Mouse (Mus musculus): Measurements from ENCODE around the gene Sort1.

Gene Sort1

DNA sequence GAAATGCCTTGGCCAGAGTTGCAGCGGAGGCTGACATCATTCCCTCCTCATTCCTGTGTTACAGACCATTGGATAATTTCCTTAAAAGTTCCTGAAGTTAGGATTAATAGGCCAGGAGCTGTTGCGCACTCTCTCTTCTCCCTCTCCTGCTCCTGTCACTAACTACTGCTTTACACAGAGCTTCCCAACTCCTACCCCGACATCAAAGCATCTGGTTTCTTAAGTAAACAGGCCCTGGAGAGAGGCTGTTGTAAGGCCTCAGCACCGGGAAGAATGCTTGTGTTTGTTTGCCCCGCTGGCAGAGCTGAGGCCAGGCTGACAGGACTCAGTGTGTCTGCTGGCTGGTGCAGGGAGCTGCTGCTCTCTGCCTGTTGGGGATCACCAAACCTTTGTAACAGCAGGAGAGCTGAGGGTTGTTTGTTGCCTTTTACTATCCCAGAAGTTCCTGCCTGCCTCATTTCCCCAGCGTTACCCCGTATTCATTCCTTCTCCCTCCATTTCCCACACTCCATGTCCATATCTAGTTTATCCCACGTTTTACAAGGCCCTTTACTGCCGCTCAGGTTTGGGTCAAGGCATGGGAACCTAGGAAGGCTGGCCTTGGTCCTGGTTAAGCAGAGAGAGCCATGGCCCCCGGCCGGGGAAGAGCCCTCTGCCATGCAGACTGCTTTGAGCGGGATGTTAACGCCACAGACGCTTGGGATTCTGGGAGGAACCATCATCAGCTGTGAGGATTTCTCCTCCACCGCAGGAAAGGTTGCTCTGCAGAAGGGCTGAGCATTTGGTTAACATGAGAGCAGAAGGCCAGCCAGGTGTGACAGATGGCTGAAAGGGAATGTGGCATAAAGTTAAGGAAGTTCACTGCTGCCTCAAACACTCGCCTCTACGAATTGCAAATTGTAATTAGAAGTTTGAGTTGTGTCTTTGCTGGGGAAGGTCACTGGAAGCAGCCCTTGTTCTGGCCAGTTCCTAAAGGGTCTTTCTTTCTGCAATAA lies 4.2 kb downstream of the Sort1 start:
- DNase-seq (ENCODE audit: low read depth, low spot score) = no peak
- Histone ChIP-seq H3K27me3 (ENCODE audit: control insufficient read depth, insufficient read depth, low read length, poor library complexity, severe bottlenecking) (no peaks in the 10 kb centered on the region; the same call in 1 of the 2 replicates), H3K36me3 (ENCODE audit: control insufficient read depth, insufficient read depth, low read length, poor library complexity, severe bottlenecking) (no peaks in the 10 kb centered on the region)

DNA sequence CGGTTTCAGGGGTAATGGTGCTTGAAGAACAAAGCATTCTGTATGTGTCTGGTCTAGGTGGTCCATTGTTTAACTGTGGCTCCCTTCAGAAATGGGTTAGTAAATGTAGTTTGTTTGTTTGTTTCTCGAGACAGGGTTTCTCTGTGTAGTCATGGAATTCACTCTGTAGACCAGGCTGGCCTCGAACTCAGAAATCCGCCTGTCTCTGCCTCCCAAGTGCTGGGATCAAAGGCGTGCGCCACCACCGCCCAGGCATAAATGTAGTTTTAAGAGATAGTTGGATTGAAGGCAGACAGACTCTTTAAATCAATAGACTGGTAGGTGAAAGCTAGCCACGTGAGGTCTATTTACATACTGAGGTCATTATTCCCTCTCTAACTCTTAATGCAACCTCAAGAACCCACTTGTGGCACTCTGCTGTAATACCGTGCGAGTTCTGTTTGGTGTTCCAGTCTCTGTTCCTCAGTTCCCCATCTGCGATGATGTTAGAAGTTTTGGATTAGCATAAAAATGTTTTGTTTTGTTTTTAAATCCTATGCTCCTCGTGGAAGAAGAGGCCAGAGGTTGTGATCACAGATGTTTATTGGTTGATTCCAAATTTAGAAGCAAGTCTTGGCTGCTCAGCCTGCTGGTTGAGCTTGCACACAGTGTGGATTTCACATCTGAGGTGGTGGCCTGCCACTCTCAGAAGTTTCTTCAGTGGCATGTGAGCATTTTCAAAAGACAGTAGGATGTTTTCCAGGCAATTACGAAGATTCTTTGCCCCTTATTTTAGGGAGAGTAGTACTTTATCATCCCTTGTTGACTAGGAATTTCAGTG lies 5.6 kb downstream of the Sort1 start:
- no peak for DNase-seq (ENCODE audit: low read depth, low spot score)
- Histone ChIP-seq H3K36me3 (ENCODE audit: control insufficient read depth, insufficient read depth, low read length, poor library complexity, severe bottlenecking) (no peaks in the 10 kb centered on the region), H3K27me3 (ENCODE audit: control insufficient read depth, insufficient read depth, low read length, poor library complexity, severe bottlenecking) (no peaks in the 10 kb centered on the region; the same call in 1 of the 2 replicates)

DNA sequence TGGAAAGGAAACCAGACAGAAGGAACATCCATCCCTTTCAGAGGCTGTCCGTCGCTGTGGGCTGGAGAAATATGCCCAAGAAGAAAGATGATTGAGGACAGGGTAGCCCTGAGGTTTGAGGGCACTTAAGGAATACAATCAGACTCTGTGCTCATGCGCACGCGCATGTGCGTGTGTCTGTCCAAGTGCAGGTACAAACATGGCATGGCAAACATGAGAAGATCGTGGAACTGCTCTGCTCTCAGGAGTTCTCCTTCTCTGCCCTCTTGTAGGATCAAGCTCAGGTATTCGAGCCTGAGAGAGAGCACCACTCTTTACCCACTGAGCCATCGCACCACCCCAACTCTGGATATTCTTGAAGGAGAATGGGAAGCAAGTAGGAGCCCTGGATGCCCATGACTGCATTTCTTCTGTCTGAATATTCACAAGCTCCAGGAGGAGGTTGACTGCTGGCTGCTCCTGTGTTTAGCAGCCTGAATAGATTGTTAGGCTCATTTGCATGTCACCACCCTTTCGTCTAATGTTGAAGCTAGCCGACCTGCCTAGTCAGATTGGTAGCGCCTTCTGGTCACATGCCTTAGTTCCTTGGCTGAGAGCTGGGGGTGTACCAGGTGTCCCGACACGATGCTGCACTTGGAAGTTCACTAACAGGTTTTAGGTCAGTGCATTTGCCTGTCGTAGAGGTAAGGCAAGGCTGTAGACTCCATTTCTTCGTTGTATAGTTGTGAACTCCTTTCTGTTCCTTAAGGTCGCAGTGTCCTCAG lies 7.3 kb downstream of the Sort1 start:
- Histone ChIP-seq H3K36me3 (ENCODE audit: control insufficient read depth, insufficient read depth, low read length, poor library complexity, severe bottlenecking) (no peaks in the 10 kb centered on the region), H3K27me3 (ENCODE audit: control insufficient read depth, insufficient read depth, low read length, poor library complexity, severe bottlenecking) (no peaks in the 10 kb centered on the region)
- DNase-seq (ENCODE audit: low read depth, low spot score) = no peak

DNA sequence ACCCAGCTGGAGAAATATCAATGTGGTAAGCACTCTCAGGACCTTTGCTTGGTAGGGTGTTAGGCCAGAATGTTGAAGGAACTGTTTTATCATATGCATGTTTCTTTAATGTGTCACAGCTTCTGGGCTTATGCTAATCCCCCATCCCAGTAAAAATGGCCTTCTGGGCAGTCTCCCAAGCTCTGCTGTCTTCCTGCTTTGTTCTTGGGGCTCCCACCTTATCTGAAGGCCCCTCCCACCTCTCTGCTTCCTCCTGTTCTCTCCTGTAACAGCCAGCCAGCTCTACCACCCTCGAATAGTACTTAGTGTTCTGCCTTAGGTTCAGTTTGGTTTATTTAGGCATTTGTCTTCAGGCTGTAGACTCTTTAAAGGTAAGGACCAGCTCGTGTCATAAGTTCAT lies 10.5 kb downstream of the Sort1 start:
- no peaks in the 10 kb centered on the region for H3K36me3 ChIP-seq (ENCODE audit: control insufficient read depth, insufficient read depth, low read length, poor library complexity, severe bottlenecking)

DNA sequence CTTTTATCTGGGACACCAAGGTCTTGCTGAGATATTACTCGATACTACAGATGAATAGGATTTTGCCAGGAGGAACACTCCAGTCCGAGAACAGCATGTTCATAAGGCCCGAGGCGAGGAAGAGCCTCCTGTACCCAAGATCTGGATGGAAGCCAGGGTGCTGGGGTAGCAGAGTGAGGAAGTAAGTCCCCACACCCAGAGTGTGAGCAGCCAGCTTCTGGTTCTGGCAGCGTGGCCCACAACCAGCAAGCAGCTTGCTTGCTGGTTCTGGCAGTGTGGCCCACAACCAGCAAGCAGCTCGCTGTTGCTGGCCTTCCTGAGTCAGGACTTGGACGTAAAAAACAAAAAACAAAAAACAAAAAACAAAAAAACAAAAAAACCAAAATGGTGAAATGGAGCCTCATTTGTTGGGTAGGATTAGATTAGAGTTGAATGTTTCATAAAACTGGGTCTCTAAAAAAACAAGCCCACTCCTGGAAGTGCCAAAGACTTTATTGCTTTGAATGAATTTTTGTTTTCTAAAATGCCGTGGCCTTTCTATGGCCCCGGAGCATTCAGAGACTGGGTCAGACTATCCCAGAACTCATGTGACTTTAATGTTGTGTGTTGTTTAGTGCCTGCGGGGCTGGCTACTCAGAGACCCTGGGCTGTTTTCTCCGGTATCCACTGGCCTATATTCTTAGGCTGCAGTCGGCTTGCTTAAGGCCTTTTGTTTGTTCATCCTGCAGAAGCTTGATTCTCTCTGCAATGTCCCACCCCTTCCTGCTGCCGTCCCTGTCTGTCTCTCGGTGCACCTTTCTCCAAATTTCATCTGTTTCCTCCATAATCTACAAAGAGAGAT lies 11.7 kb downstream of the Sort1 start:
- no peak for DNase-seq (ENCODE audit: low read depth, low spot score)
- H3K36me3 ChIP-seq (ENCODE audit: control insufficient read depth, insufficient read depth, low read length, poor library complexity, severe bottlenecking) = no peaks in the 10 kb centered on the region

More for the DNA sequence above, 10.5 kb downstream of the Sort1 start:
- H3K27me3 ChIP-seq (ENCODE audit: control insufficient read depth, insufficient read depth, low read length, poor library complexity, severe bottlenecking) = no peaks in the 10 kb centered on the region
- no peak for DNase-seq (ENCODE audit: low read depth, low spot score)

DNA sequence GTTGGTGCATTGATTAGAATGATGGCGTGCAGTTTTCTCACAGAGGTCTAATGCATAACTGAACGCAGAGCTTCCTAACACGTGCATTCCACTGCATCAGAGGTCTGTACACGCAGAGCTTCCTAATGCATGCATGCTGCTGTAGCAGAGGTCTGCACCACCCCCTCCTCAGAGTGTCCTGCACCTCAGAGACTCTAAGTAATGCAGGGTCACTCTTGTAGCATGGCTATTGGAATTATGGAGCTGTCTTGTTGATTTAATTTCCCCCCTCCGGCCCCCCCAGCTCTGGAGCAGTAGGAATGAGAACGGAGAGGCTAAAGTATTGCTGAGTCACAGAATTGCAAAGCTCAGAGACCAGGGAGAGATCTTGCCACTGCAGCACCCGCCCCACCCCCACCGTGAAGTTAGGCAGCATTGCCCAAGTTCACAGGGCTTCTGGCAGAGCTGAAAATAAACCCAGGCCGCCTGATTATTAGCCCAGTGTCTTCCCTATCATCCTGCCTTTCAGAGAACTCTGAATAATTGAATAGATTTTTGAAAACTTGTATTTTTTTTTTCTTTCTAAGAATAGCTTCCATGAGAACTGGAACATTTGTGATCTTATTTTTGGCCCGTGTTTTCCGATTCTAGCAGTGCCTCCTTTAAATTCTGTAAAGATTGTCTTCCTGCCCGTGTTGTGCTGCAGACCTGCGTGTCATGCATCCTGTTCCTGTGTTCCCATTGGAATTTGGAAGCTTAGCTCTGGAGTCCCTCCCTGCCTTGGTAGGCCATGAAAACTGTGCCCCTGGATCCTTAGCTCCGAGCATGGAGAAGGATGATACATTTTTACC lies 12.6 kb downstream of the Sort1 start:
- DNase-seq (ENCODE audit: low read depth, low spot score) = no peak
- Histone ChIP-seq H3K36me3 (ENCODE audit: control insufficient read depth, insufficient read depth, low read length, poor library complexity, severe bottlenecking) (no peaks in the 10 kb centered on the region), H3K27me3 (ENCODE audit: control insufficient read depth, insufficient read depth, low read length, poor library complexity, severe bottlenecking) (no peaks in the 10 kb centered on the region)

More for the DNA sequence above, 11.7 kb downstream of the Sort1 start:
- H3K27me3 ChIP-seq (ENCODE audit: control insufficient read depth, insufficient read depth, low read length, poor library complexity, severe bottlenecking) = no peaks in the 10 kb centered on the region

DNA sequence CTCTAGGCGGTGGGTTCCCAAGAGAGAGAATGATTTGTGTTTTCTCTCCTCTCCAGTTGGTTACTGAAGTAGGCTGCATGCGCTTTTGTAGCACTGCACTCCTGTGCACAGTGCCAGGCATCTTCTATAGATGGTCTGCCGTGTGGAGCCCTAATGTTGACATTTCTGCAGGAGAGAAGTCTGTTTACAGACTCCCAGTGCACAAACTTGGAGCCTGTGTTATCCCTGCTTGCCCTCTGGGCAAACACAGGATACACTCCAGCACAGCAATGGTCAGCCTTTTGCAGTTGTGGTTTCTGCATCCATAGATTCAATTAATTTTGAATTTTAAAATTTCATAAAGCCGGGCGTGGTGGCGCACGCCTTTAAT lies 13.2 kb downstream of the Sort1 start:
- DNase-seq (ENCODE audit: low read depth, low spot score) = no peak

DNA sequence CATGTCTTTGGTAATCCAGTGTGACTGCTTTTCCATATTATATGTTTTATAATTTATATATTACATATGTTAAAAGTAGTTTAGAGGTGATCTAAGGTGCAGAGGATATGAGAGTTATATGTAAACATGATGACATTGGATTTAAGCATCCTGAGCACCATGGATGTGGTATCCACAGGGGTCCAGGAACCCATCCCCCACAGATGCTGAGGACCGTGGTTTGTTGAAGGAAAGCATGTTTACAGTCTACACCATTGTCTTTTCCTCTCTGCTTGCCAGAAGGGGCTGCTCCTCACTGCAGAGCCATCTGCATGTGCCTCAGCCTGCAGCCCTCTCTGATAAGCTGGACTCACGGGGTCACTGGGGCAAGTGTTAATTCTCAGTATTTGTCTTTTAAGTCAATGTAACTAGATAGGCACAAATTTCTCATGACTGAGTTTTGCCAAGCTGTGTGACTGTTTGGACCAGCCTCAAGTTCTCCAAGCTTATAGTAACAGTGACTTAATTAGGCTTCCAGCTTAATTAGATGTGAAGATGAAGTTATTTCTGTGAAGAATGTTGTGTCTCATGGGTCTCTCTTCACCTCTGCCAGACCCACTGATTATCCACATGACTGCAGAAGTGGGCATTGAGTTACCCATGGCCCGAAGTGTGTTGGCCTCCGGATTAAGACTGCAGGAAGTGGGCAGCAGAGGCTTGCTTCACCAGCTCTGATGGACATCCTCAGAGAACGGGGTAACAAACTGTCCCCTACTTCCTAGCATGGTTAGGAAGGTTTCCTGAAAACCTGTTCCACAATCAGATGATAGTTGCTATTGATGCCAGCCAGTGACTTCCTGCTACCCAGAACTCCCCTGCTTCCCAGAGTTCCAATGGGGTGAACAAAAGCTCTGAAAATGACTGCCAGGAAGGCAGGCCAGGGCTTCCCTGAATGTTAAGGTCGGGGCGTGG lies 14.0 kb downstream of the Sort1 start:
- Histone ChIP-seq H3K27me3 (ENCODE audit: control insufficient read depth, insufficient read depth, low read length, poor library complexity, severe bottlenecking) (no peaks in the 10 kb centered on the region), H3K36me3 (ENCODE audit: control insufficient read depth, insufficient read depth, low read length, poor library complexity, severe bottlenecking) (no peaks in the 10 kb centered on the region)
- DNase-seq (ENCODE audit: low read depth, low spot score) = no peak

More for the DNA sequence above, 13.2 kb downstream of the Sort1 start:
- H3K36me3 ChIP-seq (ENCODE audit: control insufficient read depth, insufficient read depth, low read length, poor library complexity, severe bottlenecking) = no peaks in the 10 kb centered on the region
- H3K27me3 ChIP-seq (ENCODE audit: control insufficient read depth, insufficient read depth, low read length, poor library complexity, severe bottlenecking) = no peaks in the 10 kb centered on the region

DNA sequence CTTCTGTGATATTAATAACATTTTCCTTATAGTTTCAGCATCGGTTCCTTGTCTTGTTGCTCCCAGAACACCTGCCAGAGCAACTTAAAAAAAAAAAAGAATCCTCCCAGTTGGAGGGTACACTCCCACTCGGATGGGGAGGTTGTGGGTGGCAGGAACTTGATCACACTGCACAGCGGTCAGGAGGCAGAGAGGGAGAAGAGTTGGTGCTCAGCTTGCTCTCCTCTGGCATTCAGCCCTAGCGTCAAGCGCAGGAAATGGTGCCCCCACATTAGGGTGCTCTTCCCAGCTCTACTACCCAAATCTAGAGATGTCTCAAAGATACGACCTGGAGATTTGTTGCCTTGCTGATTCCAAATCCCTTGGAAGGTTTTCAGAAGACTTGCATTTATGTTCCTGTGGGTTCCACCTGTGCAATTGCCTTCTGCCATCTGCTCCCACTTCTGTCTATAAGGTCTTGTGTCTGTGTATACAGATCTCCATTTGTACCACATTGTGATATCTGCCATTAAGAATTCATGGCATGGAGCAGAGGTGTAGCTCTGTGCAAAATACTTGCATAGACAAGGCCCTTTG lies 16.7 kb downstream of the Sort1 start:
- no peaks in the 10 kb centered on the region for H3K27me3 ChIP-seq (ENCODE audit: control insufficient read depth, insufficient read depth, low read length, poor library complexity, severe bottlenecking)
- no peak for DNase-seq (ENCODE audit: low read depth, low spot score)
- no peaks in the 10 kb centered on the region for H3K36me3 ChIP-seq (ENCODE audit: control insufficient read depth, insufficient read depth, low read length, poor library complexity, severe bottlenecking)

DNA sequence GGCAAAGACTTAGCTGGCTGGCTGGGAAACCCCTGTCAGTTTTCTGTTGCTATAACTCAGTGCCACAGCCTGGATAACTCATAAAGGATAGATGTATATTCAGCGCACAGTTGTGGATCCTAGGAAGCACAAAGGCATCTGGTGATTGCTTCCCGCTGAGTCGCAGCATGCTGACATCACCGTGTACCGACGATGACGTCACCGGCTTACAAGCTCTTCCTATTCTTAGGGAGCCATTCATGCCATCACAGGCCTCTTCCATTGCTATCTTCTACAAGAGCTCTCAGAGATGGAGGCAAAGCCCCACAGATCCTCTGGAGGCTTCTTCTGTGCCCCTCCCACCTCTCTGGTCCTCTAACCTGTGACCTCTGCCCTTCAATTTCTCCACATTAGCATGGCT lies 19.8 kb downstream of the Sort1 start:
- Histone ChIP-seq H3K27me3 (ENCODE audit: control insufficient read depth, insufficient read depth, low read length, poor library complexity, severe bottlenecking) (no peaks in the 10 kb centered on the region), H3K36me3 (ENCODE audit: control insufficient read depth, insufficient read depth, low read length, poor library complexity, severe bottlenecking) (no peaks in the 10 kb centered on the region)
- DNase-seq (ENCODE audit: low read depth, low spot score) = no peak

DNA sequence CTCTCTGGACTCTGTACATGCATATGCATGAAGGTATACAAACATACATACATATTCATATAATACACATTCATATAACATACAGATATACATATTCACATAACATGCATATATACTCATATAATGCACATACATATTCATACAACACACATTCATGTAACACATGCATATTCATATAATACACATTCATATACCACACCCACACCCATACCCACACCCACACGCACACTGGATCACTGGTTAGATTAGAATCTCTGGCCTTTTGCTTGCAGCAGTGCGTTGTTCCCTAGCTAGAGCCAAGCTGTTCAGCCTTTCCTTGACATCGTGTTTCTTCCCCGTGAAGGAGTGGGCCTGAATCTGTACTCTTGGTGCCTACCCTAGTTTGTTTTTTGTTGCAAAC lies 20.9 kb downstream of the Sort1 start:
- Histone ChIP-seq H3K27me3 (ENCODE audit: control insufficient read depth, insufficient read depth, low read length, poor library complexity, severe bottlenecking) (no peaks in the 10 kb centered on the region), H3K36me3 (ENCODE audit: control insufficient read depth, insufficient read depth, low read length, poor library complexity, severe bottlenecking) (no peaks in the 10 kb centered on the region)
- no peak for DNase-seq (ENCODE audit: low read depth, low spot score)

DNA sequence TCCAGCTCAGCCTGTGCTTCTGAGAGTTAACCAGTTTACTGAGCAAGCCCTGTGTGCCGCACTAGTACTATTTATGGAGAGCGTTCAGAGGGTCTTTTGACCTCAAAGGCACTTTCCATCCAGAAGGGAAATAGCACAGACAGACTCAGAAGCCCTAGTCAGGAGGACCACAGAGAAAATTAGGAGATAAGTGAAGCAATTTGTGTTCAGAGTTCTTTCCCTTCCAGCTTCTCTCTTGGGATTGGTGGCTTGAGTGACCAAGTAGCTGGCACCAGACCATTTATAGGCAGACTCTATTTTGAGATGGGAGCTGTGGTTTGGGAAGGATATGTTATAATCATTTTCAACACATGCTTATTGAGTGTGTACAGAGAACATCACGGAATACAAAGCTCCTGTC lies 22.5 kb downstream of the Sort1 start:
- Histone ChIP-seq H3K36me3 (ENCODE audit: control insufficient read depth, insufficient read depth, low read length, poor library complexity, severe bottlenecking) (no peaks in the 10 kb centered on the region), H3K27me3 (ENCODE audit: control insufficient read depth, insufficient read depth, low read length, poor library complexity, severe bottlenecking) (no peaks in the 10 kb centered on the region)
- DNase-seq (ENCODE audit: low read depth, low spot score) = no peak
